Mouse (Mus musculus) erythroblast, embryonic 14.5 days (primary cell): ENCODE data around the gene Il4ra.

ENCODE experiments used
- GATA1 ChIP-seq: IDR thresholded peaks from 2 replicates; pipeline ENCODE4 v1.6.1; 2012; ENCODE audit warnings: low read length, inconsistent platforms, mixed read lengths
- TAL1 ChIP-seq: IDR thresholded peaks from 3 replicates; pipeline ENCODE4 v1.6.1; 2012; ENCODE audit warnings: low read length, inconsistent platforms, mixed read lengths

DNA sequence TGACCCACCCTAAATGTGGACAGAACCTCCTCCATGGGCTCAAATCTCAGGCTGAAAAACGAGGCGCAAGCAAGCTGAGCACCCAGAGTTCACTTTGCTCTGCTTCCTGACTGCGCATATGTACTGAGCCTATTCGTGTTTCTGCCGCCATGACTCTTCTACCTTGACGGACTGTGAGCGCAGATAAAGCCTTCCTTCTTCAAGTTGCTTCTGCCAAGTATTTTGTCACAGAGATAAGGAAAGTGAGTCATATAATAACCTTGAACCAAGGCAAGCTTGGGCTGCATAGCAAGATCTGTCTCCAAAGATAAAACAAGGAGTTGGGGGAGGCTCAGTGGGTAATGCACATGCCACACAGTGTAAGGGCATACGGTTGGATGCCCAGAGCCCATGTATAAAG, 35.2 kb upstream of the Il4ra start:
- 0 out of 3 replicates have a peak, but pooled peaks have one; percentile 22 for TF ChIP-seq TAL1
- TF ChIP-seq GATA1, result peak; percentile 46
